Mouse (Mus musculus): ENCODE measurements around the gene Taf8.
A peak's percentile ranks its signal among the peaks of the same experiment; 100 is the strongest.
"Not testable (repeated sequence)": the region's sequence is repeated elsewhere in the genome, so short reads cannot be mapped to it uniquely, and the experiment has no call there.

Taf8 gene

DNA sequence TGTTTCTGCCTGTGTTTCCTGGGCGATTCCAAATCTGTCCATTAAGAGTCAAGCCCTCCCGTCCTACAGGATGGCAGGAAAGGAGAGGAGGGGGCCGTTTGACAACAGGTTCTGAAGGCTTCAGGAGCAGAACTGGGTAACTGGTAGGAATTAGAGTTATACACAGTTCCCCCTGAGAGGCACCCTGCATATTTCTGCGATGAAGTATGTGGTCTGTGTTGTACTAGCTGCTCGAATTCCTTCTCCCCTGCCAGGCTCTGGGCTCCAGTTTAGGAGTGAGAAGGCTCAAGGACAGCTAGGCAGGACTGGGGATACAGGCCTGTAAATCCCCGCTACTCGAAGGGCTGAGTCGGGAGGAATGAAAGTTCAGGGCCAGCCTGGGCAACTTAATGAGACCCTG is 16.1 kb upstream of the Taf8 start:
- DNase-seq (ENCODE audit: low spot score in 2 of 2), result no peak

DNA sequence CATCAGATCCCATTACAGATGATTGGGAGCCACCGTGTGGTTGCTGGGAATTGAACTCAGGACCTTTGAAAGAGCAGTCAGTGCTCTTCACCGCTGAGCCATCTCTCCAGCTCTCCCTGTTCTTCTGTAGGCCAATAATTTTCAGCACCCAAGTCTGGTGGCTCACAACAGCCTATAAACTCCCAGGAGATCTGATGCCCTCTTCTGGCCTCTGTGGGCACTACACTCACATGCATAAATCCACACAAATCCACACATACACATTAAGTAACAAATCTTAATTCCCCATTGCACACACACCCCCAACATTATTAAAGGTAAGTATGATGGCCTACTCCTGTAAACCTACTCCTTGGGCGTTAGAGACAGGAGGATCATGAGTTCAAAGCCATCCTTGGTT is 14.1 kb upstream of the Taf8 start:
- peak in 1 of 2 experiments; percentile 58 for DNase-seq (ENCODE audit: low spot score in 2 of 2)

DNA sequence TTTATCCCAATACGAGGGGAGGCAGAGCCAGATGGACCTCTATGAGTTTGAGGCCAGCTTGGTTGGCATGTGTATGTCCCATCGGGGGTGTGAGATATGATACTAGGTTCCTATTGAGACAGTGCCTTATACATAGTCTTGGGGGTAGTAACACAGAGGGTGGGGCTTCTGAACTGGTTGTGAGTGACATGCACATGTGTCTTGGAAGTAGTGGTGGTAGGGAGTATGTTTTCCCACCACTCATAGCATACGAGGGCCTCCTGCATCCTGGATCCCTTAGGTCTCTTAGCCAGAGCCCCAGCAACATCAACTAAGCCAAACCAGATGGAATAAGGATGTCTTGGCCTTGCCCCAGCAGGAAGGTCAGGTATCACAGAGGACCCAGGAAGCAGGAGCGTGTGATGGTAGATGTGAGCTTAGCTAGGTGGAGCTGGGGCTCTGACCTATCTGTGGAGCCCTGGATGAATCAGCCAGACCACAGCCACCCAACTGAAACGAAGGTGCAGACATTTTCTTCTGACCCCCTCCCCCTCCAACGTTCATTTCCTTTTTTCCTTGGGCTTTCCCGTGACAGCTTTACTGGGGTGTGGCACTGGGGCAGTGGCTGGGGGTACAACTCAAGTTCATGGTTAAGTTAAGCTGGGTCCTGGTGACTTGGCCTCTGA is 13.2 kb upstream of the Taf8 start:
- peak in 1 of 2 experiments; percentile 12 for DNase-seq (ENCODE audit: low spot score in 2 of 2)

DNA sequence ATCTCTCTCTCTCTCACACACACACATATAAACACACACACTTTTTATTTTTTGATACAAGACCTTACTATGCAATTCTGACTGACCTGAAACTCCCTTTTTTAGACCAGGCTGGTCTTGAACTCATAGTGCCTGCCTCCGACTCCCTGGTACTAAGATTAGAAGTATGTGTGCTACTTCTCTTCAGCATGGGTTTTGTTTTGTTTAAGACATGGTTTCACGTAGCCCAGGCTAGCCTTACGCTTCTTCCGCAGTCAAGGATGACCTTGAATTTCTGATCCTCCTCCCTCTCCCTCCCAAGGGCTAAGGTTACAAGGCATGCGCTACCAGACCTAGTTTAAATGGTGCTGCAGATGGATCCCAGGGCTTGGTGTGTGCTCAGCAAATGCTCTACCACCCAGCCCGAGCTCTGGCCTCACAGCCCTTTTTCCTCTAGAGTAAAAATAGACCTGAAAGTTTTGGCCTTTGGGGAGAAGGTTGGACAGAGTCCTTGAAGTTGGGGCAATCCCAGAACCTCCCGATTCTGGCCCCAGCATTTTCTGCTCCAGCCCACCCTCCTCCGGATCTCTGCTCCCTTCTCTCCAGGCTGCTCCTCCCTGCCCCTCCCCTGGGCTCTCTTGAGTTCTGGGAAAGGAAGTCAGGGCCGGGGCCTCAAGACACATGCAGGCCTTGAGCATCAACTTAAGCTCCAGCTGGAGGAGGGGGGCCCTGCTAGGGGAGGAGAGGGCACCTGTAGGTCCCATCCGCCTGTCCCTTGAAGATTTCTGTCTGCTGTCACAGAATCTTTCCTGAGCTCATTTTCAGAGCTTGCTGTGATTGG is 11.1 kb upstream of the Taf8 start:
- DNase-seq (ENCODE audit: low spot score in 2 of 2), result no peak

DNA sequence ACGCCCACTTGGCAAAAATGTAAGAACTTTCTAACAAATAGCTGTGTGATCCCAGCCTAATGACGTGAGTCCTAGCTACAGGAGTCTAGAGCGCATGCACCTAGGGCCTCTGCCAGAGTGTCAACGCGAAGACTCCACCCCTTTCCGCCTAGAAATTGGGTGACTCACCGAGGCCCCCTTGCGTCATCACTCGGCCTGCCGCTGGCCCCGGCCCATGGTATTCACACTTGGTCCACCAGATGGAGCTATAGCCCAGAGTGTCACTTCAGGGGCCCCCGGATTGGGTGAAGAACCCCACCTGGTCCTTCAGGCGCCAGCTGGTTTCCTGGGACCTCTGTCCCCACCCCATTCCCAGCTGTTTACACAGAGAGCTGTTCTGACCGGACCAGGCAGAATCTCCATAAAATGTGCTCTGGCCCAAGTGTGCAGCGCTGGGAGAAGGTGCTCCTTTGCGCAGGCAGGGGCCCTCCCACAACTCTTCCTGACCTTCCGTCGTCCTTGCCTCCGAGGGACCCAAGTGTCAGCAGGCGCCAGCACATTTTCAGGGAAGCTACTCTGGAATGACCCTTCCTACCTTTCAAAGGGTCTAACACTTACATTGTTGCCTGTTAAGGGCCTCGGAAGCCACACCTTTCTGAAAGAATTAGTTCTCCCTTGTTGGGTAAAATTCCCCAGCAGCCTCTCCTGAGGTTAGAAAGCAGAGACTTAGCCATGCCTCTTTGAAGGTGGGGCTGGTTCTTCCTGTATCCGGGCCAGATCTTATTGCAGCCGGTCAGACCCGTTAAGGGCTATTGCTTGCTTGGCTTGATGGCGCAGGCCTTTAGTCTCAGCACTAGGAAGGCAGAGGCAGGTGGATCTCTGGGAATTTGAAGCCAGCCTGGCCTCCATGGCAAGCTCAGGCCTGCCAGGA is 9.3 kb upstream of the Taf8 start:
- DNase-seq (ENCODE audit: low spot score in 2 of 2), result peak; percentile 97 to 99

DNA sequence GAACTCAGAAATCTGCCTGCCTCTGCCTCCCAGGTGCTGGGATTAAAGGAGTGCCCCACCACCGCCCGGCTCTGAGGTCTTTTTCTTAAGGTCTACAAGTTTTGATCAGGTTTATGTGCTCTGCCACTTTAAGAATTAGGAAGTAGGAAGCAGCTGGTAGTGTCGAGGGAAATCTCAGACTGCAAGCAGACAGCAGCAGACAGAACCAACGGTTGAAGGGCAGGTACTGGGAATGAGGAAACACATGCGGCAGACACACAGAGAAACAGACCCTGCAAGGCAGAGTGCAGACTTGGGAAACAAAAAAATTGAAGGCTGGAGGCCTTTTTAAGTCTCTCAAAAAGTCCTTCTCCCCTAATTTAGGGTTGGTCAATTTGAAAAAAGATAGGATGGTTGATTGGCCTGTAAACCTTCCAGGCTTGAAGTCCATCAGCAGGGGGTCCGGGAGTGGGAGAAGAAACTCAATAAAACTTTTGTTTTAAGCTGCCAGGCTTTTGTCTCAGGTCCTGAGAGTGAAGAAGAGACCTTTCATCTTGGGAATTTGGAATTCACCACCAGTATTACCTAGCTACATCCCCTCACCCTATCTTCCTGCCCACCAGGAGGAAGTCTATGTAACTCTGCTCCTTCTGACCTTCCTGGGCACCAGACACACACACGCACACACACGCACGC is 7.1 kb upstream of the Taf8 start:
- peak in 1 of 2 experiments; percentile 28 for DNase-seq (ENCODE audit: low spot score in 2 of 2)

DNA sequence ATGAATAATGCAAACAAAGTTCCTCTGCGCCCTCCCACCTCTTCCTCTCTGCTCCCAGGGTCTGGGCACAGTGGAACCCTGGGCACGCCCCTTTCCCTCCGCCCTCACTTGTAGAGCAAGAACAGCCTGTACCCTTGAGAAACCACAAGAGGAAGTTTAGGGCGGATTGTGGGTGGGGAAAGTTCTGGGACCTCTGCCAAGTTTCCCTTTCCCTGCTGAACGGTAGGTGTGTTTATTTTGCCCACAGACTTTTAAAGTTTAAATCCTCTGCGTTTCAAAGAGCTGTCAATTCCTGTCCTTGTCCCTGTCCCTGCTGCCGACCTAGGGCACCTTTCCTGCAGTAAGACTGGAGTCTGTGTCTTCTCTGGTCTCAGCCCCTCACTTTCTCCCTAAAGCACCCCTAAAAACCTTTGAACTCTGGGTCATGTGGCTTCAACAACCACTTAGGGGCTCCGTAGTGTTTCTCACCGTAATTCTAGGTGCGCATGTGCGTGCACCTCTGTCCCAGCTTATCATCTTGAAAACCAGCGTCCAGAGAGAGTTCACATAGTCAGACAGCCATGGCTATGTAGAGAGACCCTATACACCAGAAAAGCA is 6.0 kb upstream of the Taf8 start:
- DNase-seq (ENCODE audit: low spot score in 2 of 2), result peak; percentile 84 to 93

DNA sequence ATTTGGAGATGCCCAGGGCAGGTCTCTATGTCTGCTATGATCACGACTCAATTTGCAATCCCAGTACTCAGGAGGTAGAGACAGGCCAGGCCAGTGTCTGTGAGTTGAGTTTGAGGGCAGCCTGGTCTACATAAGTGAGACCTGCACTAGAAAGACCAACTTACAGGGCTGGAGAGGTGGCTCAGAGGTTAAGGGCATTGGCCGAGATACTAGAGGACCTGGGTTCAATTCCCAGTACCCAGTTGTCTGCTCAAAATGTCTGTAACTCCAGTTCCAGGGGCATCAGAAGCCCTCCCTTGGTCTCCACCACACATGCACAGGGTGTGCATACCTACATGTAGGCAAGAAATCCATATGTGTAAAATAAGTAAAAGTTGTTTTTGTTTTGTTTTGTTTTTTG is 5.4 kb upstream of the Taf8 start:
- peak in 1 of 2 experiments; percentile 19 for DNase-seq (ENCODE audit: low spot score in 2 of 2)

DNA sequence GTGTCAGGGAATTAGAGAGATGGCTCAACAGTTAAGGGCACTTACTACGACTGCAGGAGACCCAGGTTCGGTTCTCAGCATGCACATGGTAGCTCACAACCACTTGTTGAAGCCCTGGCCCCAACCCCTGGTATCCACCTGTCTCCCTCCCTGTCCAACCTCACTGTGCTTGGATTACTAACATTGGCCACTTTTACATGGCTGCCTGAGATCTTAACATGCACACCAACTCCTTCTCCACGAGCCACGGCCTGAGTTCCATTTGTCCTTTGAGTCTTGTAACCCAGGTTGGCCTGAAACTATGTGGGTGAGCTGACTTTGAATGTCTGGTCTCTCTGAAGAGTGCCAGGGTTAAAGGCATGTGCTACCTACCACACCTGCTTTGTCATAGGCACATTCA is 4.6 kb upstream of the Taf8 start:
- peak in 1 of 2 experiments; percentile 12 for DNase-seq (ENCODE audit: low spot score in 2 of 2)

DNA sequence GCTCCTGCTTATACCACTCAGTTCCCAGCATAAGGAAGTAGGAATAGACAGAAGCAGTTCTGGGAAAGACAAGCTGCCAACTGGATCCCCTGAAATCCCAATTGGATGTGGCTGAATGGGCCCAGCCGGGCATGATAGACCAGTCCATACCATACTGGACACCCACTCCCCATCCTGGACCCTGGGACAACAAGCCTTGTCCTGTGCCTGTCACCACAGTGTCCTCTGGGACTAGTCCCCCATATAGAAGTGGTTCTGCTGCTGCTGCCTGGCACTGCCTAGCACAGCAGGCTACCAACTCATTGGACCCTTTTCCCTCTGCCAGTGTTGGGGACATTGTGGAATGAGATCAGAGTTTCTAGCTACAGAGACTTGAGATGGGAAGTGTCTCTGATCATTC is 4.0 kb upstream of the Taf8 start:
- DNase-seq (ENCODE audit: low spot score in 2 of 2), result peak in 1 of 2 experiments; percentile 35

DNA sequence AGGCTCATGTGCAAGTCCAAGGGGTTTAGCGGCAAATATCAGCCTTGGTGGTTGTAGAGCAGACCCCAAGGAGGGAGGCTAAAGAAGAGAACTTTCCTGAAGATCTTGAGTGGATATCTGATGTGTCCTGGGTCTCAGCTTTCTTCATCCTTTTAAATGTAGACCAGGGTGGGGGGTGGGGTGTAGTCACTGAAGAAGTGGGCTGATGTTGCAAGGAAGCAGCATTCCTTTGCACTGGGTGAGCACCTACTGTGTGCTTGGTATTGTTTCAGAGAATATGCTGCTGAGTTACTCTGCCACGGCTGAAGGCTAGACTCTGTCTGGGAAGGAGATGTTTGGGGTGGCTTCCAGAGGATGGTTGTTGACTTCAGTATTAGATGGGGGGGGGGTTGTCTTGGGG is 3.5 kb upstream of the Taf8 start:
- DNase-seq (ENCODE audit: low spot score in 2 of 2), result no peak

DNA sequence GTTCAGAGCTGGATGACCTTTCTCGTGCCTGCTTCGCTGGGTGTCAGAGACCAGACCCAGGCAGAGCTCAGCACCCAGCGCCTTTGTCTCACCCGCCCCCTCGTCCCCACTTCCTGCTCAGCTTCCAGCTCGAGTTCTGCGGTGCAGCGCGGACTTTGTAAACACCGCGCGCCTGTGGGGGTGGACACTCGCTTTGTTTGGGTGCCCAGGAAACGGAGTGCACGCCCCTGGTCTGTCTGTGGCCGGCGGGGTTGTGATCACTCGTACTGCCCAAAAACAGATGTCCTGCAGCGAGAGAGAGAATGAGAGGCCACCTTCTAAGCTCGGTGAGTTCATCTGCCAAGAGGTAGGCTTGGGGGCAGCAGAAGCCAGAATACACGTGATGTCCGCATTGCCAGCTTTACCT is 2.9 kb upstream of the Taf8 start, which contains the start of gene Ccnd3:
TSS of gene Ccnd3 (plus strand) at position 111 of the 406 bp plus-strand sequence.
- DNase-seq (ENCODE audit: low spot score in 2 of 2), result peak; percentile 71 to 83

DNA sequence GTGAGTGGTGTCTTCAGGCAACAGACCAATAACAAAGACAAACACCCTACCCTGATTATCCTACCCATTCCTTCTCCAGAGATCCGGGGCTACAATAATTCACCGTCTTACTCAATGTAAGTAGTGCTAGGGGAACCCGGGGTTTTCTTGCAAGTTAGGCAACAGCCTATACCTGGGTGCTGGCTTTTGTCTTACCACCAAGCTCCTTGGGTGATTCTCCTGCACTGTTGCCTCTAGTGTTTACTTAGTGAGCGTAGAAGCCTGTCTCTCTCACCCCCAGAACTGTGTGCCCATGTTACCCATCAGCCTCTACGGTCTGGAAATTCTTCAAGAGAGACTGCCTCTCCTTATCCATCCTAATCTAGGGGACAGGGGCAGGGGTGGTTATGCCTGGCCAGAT is 2.1 kb upstream of the Taf8 start:
- no peak for DNase-seq (ENCODE audit: low spot score in 2 of 2)

DNA sequence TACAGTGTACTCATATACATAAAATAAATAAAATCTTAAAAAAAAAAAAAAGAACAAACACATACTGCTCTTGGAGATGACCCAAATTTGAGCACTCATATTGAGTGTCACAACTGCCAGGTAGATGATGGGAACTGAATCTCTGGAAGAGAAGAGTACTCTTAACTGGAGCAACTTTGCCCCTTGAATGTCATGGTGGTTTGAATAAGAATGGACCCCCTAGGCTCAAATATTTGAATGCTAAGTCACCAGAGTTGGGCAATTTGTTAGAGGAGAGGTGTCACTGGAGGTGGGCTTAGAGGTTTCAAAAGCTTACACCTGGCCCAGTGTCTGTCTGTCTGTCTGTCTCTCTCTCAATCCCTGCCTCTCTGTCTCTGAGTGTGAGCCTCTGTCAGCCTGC is 1.6 kb upstream of the Taf8 start:
- no peak for DNase-seq (ENCODE audit: low spot score in 2 of 2)

DNA sequence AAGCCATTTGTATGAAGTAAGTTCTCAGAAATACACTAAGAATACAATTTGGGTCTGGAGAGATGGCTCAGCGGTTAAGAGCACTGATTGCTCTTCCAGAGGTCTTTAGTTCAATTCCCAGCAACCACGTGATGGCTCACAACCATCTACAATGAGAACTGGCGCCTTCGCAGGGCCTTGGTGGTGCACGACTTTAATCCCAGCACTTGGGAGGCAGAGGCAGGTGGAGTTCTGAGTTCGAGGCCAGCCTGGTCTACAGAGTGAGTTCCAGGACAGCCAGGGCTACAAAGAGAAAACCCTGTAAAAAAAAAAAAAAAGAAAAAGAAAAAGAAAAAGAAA is 584 bp upstream of the Taf8 start:
- DNase-seq (ENCODE audit: low spot score in 2 of 2), result not testable (repeated sequence)

DNA sequence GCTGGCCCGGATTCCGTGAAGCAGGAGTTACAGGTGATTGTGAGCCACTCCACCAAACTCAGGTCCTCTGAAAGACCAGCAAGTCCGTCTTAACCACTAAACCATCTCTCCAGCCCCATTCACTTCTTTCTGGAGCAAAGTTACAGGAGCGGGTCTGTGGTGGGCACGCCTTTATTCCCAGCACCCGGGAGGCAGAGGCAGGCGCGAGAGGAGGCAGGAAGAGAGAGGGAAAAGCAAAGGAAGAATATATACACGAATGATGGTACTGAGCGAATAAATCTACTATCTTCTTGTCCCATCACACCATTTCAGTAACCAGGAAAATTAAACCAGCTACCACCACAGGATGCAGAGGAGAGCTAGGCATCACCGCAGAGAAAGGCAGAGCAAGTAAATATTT is 561 bp downstream of the Taf8 start:
- DNase-seq (ENCODE audit: low spot score in 2 of 2), result no peak

DNA sequence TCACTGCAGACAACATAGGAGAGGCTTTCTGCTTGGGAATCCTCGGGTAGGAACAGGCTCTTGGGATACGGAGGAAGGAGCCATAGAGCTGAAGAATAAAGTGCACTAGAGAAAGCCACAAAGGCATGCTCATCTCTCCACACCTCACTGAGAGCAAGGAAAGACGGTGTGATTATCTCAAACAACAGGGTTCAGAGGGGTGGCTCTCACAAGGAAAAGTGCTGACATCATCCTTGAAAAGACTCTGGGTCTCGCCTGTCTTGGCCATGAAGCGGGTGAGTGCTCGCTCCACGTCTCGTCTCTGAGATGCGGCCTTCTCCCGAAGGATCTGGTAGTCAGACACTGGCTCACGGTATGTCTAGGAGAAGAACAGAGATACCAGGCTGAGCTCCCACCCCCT is 8.0 kb downstream of the Taf8 start:
- DNase-seq (ENCODE audit: low spot score in 2 of 2), result no peak

DNA sequence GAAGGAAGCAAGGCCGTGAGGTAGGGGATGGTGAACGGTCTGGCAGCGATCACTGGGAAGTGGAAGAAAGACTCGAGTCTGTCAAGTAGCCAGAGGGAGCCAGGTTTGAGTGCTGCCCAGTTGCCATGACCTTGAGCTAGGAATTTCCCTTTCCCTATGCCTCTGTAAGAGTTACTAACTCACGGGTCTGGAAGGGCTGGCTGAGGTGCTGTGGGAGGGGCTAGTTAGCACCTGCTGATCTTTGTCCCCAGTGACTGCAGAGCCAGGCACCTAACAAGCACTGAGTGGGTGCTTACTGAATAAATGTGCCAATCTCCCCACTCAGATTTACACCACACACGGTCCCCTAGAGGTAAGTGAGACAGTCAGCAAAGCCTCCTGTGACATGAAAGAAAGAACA is 8.4 kb downstream of the Taf8 start:
- no peak for DNase-seq (ENCODE audit: low spot score in 2 of 2)

DNA sequence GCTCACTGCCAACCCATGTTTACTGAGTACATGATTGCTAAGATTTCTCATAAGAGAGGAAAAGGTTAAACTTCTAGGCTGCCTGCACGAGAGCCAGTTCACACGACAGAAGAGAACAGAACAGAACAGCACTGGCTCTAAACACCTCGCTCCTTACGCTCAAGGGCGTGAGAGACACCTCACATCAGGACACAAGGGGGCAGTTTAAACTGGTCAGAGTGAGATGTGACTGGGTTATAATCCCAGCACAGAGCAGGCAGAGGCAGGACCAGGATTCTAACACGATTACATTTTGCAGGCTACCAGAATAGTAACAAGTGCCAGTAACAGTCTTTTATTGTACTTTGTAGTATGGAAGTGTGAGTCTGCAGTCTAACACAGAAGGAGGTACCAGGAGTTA is 9.4 kb downstream of the Taf8 start:
- DNase-seq (ENCODE audit: low spot score in 2 of 2), result no peak

DNA sequence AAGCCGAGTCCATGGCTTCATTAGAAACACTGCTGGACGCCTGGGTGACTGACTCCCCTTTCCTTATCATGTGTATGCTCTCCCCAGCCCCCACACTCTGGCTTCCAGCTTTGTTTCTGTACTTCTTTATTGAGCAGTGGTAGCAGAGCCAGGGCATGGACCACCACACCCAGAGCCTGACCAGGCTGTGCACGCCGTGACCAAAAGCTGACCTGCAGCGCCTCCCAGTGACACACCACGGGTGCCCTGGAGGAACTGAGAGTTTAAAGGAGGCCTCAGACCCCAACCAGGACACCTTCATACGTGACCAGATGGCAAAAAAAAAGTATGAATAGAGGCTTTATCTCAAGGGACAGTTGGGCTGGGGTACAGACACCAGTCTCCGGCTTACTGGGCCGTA is 11.3 kb downstream of the Taf8 start:
- DNase-seq (ENCODE audit: low spot score in 2 of 2), result no peak

DNA sequence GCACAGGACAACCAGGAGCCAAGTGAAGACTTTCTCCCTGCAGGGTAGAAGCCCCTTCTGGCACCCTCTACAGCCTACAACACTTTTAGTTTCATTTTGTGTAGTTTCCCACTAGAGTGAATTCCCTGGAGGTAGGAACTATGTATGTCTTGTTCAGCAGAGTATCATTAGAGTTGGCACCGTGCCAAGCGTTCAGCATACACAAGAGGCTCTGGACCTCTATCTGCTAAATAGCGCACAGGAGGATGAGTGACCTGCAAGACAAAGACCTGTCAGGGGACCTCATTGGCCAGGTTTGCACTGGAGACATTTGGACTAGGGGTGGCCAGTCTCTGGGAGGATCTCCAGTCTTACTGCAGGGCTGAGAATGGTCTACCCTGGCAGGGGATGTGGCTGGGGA is 16.3 kb downstream of the Taf8 start:
- DNase-seq (ENCODE audit: low spot score in 2 of 2), result peak; percentile 23 to 62

Data from spleen, postnatal 10 days (tissue).